Mouse (Mus musculus) cerebral cortex, adult 2 months (tissue): ENCODE results near the gene Tmem181a.

ENCODE experiments used
- WGBS: fragments of 180-500 bp; shearing (Covaris S2); methylation state at CpG from one replicate; pipeline ENCODE4 v1.1.7; 2018; 5-methylcytosine and 5-hydroxymethylcytosine counted together

Gene Tmem181a

DNA sequence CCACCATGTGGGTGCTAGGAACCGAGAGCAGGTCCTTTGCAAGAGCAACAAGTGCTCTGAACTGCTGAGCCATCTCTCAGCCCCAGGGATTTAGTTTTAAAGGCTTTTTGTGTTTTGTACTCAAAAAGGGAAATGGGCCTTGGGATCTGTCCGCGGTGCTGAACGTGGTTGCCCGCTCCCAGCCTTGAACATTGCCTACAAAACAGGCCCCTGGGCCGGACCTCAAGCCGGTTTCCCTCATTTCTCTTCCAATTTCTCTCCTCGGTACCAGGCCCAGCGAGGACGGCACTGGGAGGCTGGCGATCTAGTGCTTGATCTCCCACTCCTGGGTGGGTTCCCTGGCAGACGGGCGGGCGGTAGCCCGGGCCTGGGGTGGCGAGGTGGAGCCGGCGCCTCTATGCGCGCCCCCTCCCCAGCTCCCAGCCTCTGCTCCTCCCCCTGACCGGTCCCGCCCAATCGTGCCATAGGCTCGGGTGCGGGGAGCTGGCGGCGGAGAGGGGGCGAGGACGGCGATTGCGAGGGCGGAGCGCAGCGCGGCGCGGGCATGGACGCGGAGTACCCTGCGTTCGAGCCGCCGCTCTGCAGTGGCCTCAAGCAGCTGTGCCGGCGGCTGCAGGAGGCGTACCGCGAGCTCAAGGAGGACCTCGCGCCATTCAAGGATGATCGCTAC lies at the start of gene Tmem181a:
Gene Tmem181a, plus strand, starts transcription at position 461 of the 670 bp plus-strand sequence.
- 2% methylated on average over 13 of the region's 51 CpGs for WGBS

- 71% methylated on average over 1 of the region's 1 CpGs for WGBS
These were observed 44.9 kb upstream of the Tmem181a start for GRCm38 (mm10) chr17:6211721-6212120.

DNA sequence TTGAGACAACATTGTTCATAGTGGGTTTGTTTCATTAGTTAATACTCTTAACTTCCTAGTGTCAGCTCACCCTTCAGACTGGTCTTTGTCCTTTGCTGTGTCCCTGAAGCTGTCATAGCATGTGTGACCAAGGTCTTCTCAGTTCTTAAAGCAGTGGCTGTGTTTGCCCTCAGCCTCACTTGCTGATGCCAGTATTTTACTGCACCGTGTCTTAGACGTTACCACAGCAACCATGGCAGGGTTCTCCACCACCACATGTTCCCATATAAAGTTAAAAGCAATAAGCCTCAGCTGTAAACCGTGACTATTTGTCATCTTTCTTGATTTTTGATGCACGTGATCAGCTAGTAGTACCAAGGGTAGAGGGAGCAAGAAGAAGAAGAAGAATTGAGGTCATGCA lies 41.0 kb upstream of the Tmem181a start:
- WGBS = 44% methylated on average over 4 of the region's 4 CpGs

DNA sequence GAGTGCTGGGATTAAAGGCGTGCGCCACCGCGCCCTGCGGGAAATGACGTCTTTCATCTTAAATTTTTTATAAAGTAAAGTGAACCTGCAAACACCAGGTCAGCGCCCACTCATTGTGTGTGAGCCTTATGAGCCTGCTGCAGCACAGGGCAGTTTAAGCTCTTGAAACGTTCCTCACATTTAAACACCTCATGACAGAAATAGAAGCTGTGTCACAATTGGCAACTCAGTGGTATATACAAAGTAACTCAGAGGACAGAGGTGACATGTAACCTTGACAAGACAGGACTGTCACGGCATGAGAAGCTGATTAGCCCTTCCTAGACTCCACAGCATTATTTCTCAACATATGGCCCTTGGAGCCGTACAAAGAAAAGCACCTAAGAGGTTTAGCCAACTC lies 40.1 kb upstream of the Tmem181a start:
- 88% methylated on average over 10 of the region's 10 CpGs for WGBS

GRCm38 (mm10) chr17:6232633-6233032 lies 24.0 kb upstream of the Tmem181a start:
- WGBS = no CpG with 5 or more reads among the region's 7 CpGs

DNA sequence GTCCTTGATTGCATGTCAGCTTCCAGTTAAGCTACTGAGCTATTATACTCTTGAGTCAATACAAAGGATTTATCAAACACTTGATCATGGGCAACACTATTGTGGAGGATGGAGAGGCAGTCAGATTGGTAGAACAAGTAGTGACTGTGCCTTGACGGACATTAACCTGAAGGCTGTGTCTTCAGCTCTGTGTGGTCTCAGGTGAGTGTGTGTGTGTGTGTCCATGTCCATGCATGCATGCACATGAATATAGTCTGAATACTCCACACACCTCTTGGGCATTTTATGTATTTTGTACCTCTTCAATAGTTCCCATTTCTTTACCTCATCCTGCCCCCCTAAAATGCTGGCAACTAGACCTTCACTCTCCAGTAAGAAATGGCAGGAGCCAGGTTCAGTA lies 5.4 kb upstream of the Tmem181a start:
- WGBS = 90% methylated on average over 1 of the region's 1 CpGs

- 0% methylated on average over 17 of the region's 20 CpGs for WGBS
These were observed 403 bp downstream of the Tmem181a start for GRCm38 (mm10) chr17:6257070-6257456.

DNA sequence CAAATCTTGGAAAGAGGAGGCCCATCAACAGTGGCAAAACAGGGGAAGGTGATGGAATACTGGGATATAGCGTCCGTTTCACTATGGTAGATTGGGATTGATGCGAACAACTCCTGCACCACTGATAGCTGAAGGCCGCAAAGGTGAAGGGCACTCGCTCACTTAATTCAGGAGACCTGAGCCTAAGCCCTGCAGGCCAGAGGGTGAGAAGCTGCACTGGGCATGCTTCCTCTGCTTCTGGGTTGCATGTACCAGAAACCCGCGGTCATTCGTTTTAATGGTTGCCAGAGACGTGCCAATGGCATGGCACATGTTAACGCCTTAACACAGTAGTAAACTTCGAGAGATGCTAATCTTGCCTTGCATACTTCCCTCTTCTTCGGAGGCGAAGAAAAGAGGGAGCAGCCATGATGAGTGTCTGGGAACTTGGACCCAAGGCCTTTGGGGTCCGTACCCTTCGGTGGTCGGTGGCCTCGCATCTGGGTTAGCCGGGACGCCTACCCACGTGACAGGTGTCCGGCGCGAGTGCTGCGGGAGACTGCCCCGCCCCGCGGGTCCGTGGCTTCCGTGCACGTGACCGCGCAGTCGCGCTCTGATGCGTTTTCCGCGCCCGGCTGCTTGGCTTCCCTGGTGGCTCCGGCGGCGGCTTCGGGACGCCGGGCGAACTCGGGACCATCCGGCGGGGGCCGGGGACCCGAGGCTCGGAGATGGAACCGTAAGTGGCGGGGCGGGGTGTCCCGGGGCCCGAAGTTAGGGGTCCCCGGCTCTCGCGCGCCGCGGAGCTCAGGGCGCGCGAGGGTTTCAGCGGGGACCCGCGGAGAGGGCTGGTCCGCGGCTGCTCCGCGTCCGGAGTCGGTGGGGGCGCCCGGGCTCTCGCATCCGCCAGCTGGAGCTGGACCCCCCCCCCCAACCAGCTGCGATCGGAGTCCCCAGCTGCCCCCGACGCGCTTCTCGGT lies 13.5 kb downstream of the Tmem181a start:
- under 1% methylated on average over 78 of the region's 84 CpGs for WGBS

- under 1% methylated on average over 25 of the region's 25 CpGs for WGBS
These were observed 14.2 kb downstream of the Tmem181a start for GRCm38 (mm10) chr17:6270840-6271239.

DNA sequence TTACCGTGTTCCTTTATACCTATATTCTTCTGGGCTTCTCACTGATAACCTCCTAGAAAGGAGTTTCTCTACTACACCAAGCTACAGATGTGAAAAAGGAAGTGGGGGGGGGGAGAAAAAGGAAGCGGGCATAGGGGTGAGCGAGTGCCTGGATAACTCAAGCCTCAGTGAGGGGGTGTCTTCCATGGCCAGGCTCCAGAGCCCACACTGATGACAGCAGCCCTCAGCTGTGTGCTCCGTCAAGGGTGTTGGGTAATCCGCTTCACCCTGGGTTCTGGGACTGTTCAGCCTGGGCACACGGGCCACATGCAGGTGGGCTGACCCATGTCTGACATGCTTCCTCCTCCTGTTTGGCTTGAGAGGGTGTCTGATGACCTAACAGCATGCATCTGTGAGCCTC lies 15.3 kb downstream of the Tmem181a start:
- 69% methylated on average over 6 of the region's 6 CpGs for WGBS

DNA sequence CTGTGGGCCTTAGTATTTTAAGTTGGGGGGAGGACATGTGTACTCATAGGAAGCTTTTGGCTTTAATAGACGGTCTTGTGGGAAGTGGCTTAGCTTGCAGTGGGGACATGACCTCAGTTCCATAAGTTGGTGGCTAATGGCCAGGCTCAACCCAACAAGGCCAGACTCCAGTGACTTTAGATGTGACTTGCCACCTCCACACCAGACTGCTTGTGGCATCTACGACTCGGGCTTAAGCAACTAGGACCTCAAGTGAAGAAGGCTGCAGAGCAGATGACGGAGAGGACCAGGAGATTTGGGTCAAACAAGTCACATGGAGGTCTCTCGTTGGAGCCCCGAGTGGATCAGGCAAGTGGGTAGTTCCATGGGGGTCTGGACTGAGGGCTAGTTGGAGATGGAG lies 18.0 kb downstream of the Tmem181a start:
- WGBS = 93% methylated on average over 6 of the region's 6 CpGs

DNA sequence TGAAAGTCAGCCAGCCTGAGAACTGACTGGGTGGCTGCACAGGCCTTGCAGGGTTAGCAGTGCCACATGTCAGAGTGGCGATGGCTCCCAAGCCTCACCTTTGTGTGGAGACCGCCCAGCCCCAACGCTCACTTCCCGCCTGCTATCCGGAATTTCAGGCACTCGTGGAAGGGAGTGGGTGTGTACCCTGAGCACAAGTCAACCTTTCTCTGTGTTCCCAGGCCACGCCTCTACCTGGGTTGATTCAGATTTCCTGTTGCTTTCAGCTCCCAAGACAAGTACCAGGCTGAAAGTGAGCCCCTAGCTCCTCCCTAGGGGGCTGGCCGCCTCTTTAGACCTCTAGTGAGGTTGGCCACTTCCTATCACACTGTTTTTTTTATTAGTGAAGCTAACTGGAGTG lies 22.5 kb downstream of the Tmem181a start:
- WGBS = 75% methylated on average over 8 of the region's 8 CpGs

DNA sequence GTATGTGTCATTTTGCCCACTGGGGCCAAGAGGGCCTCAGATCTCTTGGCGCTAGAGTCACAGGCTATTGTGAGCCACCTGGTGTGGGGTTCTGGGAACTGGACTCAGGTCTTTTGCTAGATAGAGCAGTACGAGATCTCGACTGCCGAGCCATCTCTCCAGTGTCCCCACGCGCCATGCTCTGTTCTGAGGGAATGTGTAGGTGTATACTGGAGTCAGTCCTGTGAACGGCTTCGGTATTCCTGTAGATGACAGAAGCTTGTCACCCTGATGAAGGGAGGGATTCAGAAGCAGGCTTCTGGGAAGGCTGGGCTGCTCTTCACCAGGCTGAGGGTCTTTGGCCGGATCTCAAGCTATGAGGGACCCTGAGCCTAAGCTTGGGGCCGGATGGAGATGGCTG lies 23.1 kb downstream of the Tmem181a start:
- WGBS = 57% methylated on average over 10 of the region's 10 CpGs

- WGBS = 93% methylated on average over 19 of the region's 19 CpGs
These were observed 23.9 kb downstream of the Tmem181a start for GRCm38 (mm10) chr17:6280513-6280912.

GRCm38 (mm10) chr17:6283137-6283536 lies 26.5 kb downstream of the Tmem181a start:
- WGBS = over 99% methylated on average over 8 of the region's 10 CpGs

DNA sequence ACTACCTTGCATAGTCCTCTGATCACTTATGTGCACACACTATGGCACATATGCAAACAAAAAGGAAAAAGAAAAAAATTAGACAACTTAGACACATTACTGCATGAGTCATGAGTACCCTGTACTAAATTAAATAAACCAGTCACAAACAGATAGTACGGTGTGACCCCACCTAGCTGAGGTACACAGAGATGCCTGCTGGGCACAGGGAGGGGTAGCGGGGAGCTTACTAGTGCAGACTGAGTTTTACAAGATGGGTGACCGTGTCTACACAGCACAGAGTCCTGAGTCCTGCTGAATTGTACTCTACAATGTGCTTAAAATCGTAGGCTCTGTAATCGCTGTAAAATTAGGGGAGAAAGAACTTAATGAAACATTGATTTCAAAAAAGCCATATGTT lies 29.5 kb downstream of the Tmem181a start:
- WGBS = 92% methylated on average over 5 of the region's 5 CpGs

- 93% methylated on average over 12 of the region's 12 CpGs for WGBS
These were observed 32.4 kb downstream of the Tmem181a start for GRCm38 (mm10) chr17:6289045-6289444.

GRCm38 (mm10) chr17:6293882-6294281 lies 37.2 kb downstream of the Tmem181a start:
- WGBS = no CpG with 5 or more reads among the region's 5 CpGs

GRCm38 (mm10) chr17:6297060-6297795 lies 40.6 kb downstream of the Tmem181a start:
- WGBS = 75% methylated on average over 9 of the region's 15 CpGs

- 88% methylated on average over 6 of the region's 12 CpGs for WGBS
These were observed 43.7 kb downstream of the Tmem181a start for GRCm38 (mm10) chr17:6300190-6300863.

GRCm38 (mm10) chr17:6304891-6305290 lies 48.2 kb downstream of the Tmem181a start:
- 92% methylated on average over 5 of the region's 6 CpGs for WGBS
